Mouse (Mus musculus) E14TG2a.4 (cell line): ENCODE measurements around the gene Slc43a3.

Source experiments
- CTCF ChIP-seq: conservative IDR thresholded peaks from 2 replicates; pipeline ENCODE4 v1.5.1; 2014; ENCODE audit warnings: low read length
- POU5F1 ChIP-seq: IDR thresholded peaks from 2 replicates; pipeline ENCODE4 v1.6.1; 2014; ENCODE audit warnings: low read length, borderline replicate concordance

DNA sequence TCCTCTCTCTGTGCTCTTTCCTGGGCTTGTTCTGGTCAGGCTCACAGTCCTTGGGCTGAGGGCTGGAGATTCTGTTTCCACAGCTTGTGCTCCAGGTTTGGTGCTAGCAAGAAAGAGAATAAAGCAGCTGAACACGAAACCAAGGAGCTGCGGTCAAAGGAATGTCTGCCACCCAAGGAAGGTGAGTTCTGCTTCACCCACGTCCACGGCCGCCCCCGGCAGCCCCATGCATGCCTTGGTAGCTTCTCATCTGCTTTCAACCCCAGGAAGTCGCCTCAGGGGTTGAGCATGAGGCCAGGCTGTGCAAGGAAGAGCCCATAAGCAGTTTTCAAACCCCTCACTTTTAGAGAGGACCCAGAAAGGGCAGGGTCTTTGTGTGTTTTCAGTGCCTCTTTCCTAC, 11.9 kb downstream of the Slc43a3 start:
- no peak for TF ChIP-seq CTCF
- no peak for TF ChIP-seq POU5F1
